Mouse (Mus musculus) thymus, adult 2 months (tissue): Measurements from ENCODE around the gene Dtx3. TPM values are rescaled to one million over a fixed set of nuclear protein-coding genes. Genes with fewer than 3 reads are reported as not detected.

ENCODE experiments used
- DNase-seq: peaks from one replicate; pipeline ENCODE4 v3.0.0; 2021
- H3K27ac ChIP-seq: fragments of 200-500 bp; 2 replicates; pipeline ENCODE4 v1.5.1; 2012; ENCODE audit warnings: low read length, control low read depth; ENCODE audit not compliant: control insufficient read depth, insufficient read depth
- H3K27me3 ChIP-seq: fragments of 200-500 bp; 2 replicates; pipeline ENCODE4 v1.6.1; 2012; ENCODE audit warnings: mild to moderate bottlenecking, low read length, moderate library complexity, mixed read lengths; ENCODE audit not compliant: control insufficient read depth, insufficient read depth
- H3K36me3 ChIP-seq: fragments of 200-500 bp; 2 replicates; pipeline ENCODE4 v1.6.1; 2012; ENCODE audit warnings: mild to moderate bottlenecking, low read length, moderate library complexity; ENCODE audit not compliant: control insufficient read depth, insufficient read depth
- H3K4me1 ChIP-seq: fragments of 200-500 bp; replicated peaks from 2 replicates; pipeline ENCODE4 v1.6.1; 2012; ENCODE audit warnings: low read length; ENCODE audit not compliant: control insufficient read depth, insufficient read depth
- H3K4me3 ChIP-seq: fragments of 200-500 bp; 2 replicates; pipeline ENCODE4 v1.5.1; 2012; ENCODE audit warnings: mild to moderate bottlenecking, low read length, control low read depth, moderate library complexity; ENCODE audit not compliant: control insufficient read depth, insufficient read depth
- CTCF ChIP-seq: fragments of 200-500 bp; IDR thresholded peaks from 2 replicates; pipeline ENCODE4 v1.5.1; 2012; ENCODE audit warnings: mild to moderate bottlenecking, control low read depth, low read length, moderate library complexity, borderline replicate concordance; ENCODE audit not compliant: control insufficient read depth, poor library complexity, insufficient read depth; ENCODE audit errors: extremely low read depth
- POLR2A ChIP-seq: fragments of 200-500 bp; IDR thresholded peaks from 2 replicates; pipeline ENCODE4 v1.6.1; 2012; ENCODE audit warnings: mild to moderate bottlenecking, low read length, control low read depth, moderate library complexity; ENCODE audit not compliant: control insufficient read depth, poor library complexity, insufficient read depth; ENCODE audit errors: extremely low read depth
- WGBS: fragments of 180-500 bp; shearing (Covaris S2); methylation state at CpG from one replicate; pipeline ENCODE4 v1.1.7; 2018; 5-methylcytosine and 5-hydroxymethylcytosine counted together
- polyA plus RNA-seq: library from polyadenylated mRNA; depleted of rRNA; stranded (reverse); fragments of >200 nt; gene quantifications from 2 replicates; pipeline ENCODE4 v1.2.3, GENCODE M21; 2012

Gene Dtx3
- polyA plus RNA-seq, 1 experiment: 263 TPM

DNA sequence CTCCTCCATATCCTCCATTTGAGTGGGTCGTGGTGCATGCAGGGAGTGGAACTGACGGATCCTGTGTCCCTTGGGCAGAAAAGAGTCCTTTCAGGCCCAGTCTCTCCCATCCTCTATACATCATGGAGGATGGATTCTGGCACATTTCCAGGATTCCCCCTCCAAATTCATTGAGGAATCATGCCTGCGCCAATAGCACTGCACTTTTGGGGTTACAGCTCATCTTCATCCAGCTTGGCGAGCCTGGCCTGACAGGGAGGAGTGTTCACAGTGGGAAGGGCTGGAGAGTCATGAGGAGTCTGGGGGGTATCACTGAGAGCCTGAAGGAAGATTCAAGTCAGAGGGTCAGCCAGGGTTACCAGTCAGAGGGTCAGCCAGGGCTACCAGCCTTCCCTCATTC, 12.9 kb downstream of the Dtx3 start:
- peaks cover 15% of the 10 kb centered on the region; the same call in 1 of the 2 replicates for H3K4me1 ChIP-seq
- H3K27ac ChIP-seq: no peak overlapping the region
- no peaks in the 10 kb centered on the region for H3K36me3 ChIP-seq
- WGBS: 94% methylated on average over 4 of the region's 4 CpGs
- no peak overlapping the region for H3K4me3 ChIP-seq
- peaks cover 16% of the 10 kb centered on the region for H3K27me3 ChIP-seq
- no peak for DNase-seq
- TF ChIP-seq POLR2A (no peak), CTCF (no peak)

DNA sequence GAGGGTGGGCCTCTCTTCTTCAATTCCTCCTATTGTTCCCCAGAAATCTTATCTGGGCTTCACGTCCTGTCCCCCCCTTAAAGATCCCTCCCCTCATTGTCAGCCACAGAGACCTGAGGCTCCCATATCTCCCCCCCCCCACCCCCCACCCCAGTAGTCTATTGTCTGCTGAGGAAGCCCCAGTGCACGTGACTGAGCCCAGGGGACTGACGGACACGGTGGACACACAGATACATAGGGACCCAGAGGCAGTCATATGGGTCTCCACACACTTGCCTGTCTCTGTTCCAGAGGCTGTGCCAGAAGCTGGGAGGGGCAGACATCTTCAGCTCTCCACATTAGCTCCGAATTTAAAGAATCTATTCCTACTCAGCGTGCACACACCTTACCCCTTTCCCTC, 14.0 kb downstream of the Dtx3 start:
- 76% methylated on average over 6 of the region's 6 CpGs for WGBS
- Histone ChIP-seq H3K27me3 (peaks cover 12% of the 10 kb centered on the region; the same call in 1 of the 2 replicates), H3K36me3 (no peaks in the 10 kb centered on the region), H3K4me3 (no peak overlapping the region), H3K27ac (no peak overlapping the region), H3K4me1 (peaks cover 25% of the 10 kb centered on the region)
- DNase-seq: no peak
- TF ChIP-seq POLR2A (no peak), CTCF (no peak)

DNA sequence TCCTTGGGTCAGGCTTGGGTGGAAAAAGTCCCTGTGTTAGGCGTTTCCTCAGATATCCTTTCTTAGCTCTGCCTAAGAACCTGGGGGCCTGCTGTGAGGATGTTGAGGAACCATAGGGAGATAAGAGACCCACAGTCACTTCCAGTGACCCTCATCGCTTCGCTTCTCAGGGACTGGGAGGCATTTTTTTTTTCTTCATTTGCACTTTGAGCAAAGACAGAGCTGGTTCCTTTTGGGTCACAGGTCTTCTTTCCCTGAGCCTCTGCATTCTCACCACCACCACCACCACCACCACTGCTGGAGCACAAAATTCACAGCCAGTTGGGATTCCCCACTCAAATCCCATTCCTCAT, 14.9 kb downstream of the Dtx3 start:
- 77% methylated on average over 3 of the region's 3 CpGs for WGBS
- Histone ChIP-seq H3K4me1 (peaks cover 27% of the 10 kb centered on the region), H3K27ac (no peak overlapping the region), H3K27me3 (peaks cover 11% of the 10 kb centered on the region; the same call in 1 of the 2 replicates), H3K4me3 (no peak overlapping the region), H3K36me3 (no peaks in the 10 kb centered on the region)
- no peak for TF ChIP-seq CTCF
- no peak for TF ChIP-seq POLR2A
- no peak for DNase-seq

DNA sequence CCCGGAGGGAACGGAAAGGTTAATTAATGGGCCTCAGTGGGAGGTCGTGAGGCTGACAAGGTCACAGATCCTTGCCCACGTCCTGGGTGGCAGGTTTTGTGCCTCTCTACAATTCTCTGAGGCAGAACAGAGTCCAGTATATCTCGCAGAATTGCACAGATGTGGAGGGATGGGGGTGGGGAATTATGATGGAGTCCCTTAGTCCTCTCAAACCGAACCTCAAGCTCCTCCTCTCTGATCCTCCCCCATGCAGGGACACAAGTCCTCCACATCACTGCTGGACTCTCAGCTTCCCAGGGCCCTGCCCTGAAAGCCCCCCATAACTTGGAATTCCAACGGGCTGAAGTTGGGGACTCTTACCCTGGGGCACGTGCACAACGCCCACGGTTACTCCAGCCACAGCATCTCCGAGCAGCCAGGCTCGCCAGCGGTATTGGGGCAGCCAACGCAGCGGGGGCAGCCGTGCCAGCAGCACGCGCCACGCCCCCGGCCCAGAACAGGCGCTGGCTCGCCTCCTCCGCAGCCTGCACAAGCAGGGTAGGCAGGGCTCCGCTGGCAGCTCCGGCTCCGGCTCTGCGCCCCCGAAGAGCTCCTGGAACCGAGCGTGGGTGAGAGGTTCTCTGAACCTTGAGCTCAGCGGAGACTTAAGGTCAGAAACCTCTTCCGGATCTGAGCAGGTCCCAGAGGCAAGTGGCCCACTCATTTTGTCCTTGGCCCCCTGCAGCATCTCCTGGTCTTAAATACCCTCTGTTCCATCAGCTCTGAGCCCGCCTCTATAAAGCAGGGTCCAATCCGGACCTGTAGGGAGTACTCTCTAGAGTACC, 15.4 kb downstream of the Dtx3 start, which contains the start of gene Slc26a10:
Gene Slc26a10, minus strand, starts transcription at position 775 of the 824 bp plus-strand sequence.
- WGBS: 7% methylated on average over 34 of the region's 34 CpGs
- no peak for DNase-seq
- no peak within 1 kb of the TSS for H3K4me3 ChIP-seq
- no peaks in the 10 kb centered on the region for H3K36me3 ChIP-seq
- peaks cover 27% of the 10 kb centered on the region for H3K4me1 ChIP-seq
- peaks cover 11% of the 10 kb centered on the region; the same call in 1 of the 2 replicates for H3K27me3 ChIP-seq
- H3K27ac ChIP-seq: no peak within 1 kb of the TSS
- TF ChIP-seq POLR2A (no peak), CTCF (no peak)

DNA sequence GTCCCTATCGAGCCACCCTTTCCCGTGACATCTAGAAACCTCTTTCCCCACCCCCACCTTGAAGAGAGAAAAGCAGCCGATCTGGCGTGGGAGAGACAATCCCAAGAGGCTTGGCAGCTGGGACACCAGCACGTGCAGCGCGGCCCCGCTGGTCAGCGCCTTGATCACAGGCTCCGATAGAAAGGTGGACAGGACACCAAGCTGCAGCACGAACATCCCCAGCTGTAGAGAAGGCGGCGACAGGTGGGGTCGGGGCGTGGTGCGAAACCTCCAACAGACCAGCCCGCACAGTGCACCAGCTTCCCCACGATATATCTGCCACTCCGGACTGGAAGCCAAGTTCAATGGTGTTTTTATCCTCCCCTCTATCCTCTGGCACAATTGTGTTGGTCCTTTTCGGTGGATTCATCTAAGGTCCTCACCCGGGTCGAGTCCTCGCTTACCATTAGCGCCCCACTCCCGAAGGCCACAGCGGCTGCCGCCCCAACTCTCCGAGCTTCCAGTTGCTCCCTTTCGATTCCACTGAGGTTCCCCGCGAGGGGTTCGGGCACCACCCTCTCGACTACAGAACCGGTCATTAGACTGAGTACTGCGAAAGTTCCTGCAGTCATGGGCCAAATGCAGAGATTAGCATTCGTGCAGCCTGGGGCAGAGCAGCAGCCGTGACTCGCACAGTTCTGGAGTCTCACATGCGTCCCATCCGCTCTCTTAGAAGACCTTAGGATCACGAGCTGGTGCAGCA, 17.1 kb downstream of the Dtx3 start:
- H3K27ac ChIP-seq: no peak overlapping the region
- H3K4me1 ChIP-seq: peaks cover 27% of the 10 kb centered on the region
- peaks cover 11% of the 10 kb centered on the region; the same call in 1 of the 2 replicates for H3K27me3 ChIP-seq
- TF ChIP-seq CTCF (no peak), POLR2A (no peak)
- H3K36me3 ChIP-seq: no peaks in the 10 kb centered on the region
- 7% methylated on average over 41 of the region's 41 CpGs for WGBS
- DNase-seq: no peak
- H3K4me3 ChIP-seq: no peak overlapping the region

DNA sequence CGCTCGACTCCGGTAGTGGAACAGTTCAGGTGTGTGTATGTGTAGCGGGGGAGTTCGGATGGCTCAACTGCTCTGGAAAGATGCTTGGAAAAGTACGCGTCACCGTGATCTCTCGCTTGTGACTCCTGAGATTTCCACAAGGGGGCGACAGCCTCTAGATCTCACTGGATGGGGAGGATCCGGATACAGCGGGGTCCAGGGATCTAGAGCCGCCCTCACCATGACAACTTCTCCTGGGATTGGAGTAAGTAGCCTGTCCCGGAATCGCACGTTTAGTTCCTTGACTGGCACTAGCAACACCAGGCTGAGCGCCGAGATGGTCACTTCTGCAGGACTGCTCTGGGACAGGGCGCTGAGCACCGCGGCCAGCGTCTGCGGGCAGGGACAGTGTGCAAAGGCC, 17.8 kb downstream of the Dtx3 start:
- no peaks in the 10 kb centered on the region for H3K36me3 ChIP-seq
- H3K4me1 ChIP-seq: peaks cover 27% of the 10 kb centered on the region
- H3K27ac ChIP-seq: no peak overlapping the region
- peak; percentile 59 for DNase-seq
- peak; percentile 79; the same call in 1 of the 2 replicates for TF ChIP-seq CTCF
- no peak for TF ChIP-seq POLR2A
- no peak overlapping the region for H3K4me3 ChIP-seq
- peaks cover 11% of the 10 kb centered on the region; the same call in 1 of the 2 replicates for H3K27me3 ChIP-seq
- 2% methylated on average over 23 of the region's 23 CpGs for WGBS
